Mouse (Mus musculus) bone marrow macrophage, adult 2 months (primary cell): Measurements from ENCODE around the gene Tmem8b.

Source experiments
- CTCF ChIP-seq: IDR thresholded peaks from 2 replicates; pipeline ENCODE4 v1.5.1; 2012; ENCODE audit warnings: low read depth, mild to moderate bottlenecking, low read length, moderate library complexity
- POLR2A ChIP-seq: IDR thresholded peaks from 2 replicates; pipeline ENCODE4 v1.6.1; 2012; ENCODE audit warnings: mild to moderate bottlenecking, low read depth, low read length, borderline replicate concordance

- TF ChIP-seq CTCF (no peak), POLR2A (no peak)
Measured at GRCm38 (mm10) chr4:43620146-43620778, 48.5 kb upstream of the Tmem8b start.
